Mouse (Mus musculus): ENCODE results near the gene Tmcc1. TPM values are rescaled to one million over a fixed set of nuclear protein-coding genes. Genes with fewer than 3 reads are reported as not detected.

Tmcc1 gene
- polyA plus RNA-seq, 1 experiment from 2014 or later, result 12.6 TPM

- WGBS, result 91% methylated on average over 6 of the region's 6 CpGs
- Histone ChIP-seq H3K4me2 (ENCODE audit: low read length) (no peak overlapping the region), H3K27me3 (ENCODE audit: control insufficient read depth, insufficient read depth, low read length) (no peaks in the 10 kb centered on the region), H3K4me1 (ENCODE audit: control insufficient read depth in 2 of 2, insufficient read depth in 2 of 2, low read length in 2 of 2) (peaks cover 28 to 42% of the 10 kb centered on the region in 2 experiments), H3K4me3 (ENCODE audit: control insufficient read depth in 1 of 2, insufficient read depth in 1 of 2, low read depth in 1 of 2, low read length in 2 of 2) (no peak overlapping the region), H3K36me3 (ENCODE audit: control insufficient read depth, insufficient read depth, low read length) (no peaks in the 10 kb centered on the region), H3K9ac (ENCODE audit: low read length) (peak overlapping the region; percentile 28; the same call in 1 of the 2 replicates), H3K9me3 (ENCODE audit: control insufficient read depth, low read length) (no peaks in the 10 kb centered on the region), H3K27ac (replicated peaks in 1 of 2; ENCODE audit: control insufficient read depth in 1 of 2, insufficient read depth in 1 of 2, low read depth in 2 of 2, low read length in 2 of 2) (peak overlapping the region in 1 of 2 experiments; percentile 80; a peak in 2 of 4 replicates)
- ATAC-seq (ENCODE audit: insufficient number of reproducible peaks, insufficient read depth, low FRiP score, low read depth), result no peak
These were observed 188.6 kb downstream of the Tmcc1 start for GRCm38 (mm10) chr6:116004716-116005115.

GRCm38 (mm10) chr6:116004069-116004468 lies 189.2 kb downstream of the Tmcc1 start:
- H3K27ac ChIP-seq (replicated peaks in 1 of 2; ENCODE audit: control insufficient read depth in 1 of 2, insufficient read depth in 1 of 2, low read depth in 2 of 2, low read length in 2 of 2), result peak overlapping the region; percentile 80 to 87
- H3K36me3 ChIP-seq (ENCODE audit: control insufficient read depth, insufficient read depth, low read length), result no peaks in the 10 kb centered on the region
- H3K4me3 ChIP-seq (ENCODE audit: control insufficient read depth in 1 of 2, insufficient read depth in 1 of 2, low read depth in 1 of 2, low read length in 2 of 2), result no peak overlapping the region
- H3K4me1 ChIP-seq (ENCODE audit: control insufficient read depth in 2 of 2, insufficient read depth in 2 of 2, low read length in 2 of 2), result peaks cover 28 to 44% of the 10 kb centered on the region in 2 experiments
- H3K4me2 ChIP-seq (ENCODE audit: low read length), result peak overlapping the region; percentile 23
- peak overlapping the region; percentile 28; the same call in 1 of the 2 replicates for H3K9ac ChIP-seq (ENCODE audit: low read length)
- ATAC-seq (ENCODE audit: insufficient number of reproducible peaks, insufficient read depth, low FRiP score, low read depth), result no peak
- H3K9me3 ChIP-seq (ENCODE audit: control insufficient read depth, low read length), result no peaks in the 10 kb centered on the region
- 6% methylated on average over 7 of the region's 7 CpGs for whole genome bisulfite sequencing
- no peaks in the 10 kb centered on the region for H3K27me3 ChIP-seq (ENCODE audit: control insufficient read depth, insufficient read depth, low read length)

DNA sequence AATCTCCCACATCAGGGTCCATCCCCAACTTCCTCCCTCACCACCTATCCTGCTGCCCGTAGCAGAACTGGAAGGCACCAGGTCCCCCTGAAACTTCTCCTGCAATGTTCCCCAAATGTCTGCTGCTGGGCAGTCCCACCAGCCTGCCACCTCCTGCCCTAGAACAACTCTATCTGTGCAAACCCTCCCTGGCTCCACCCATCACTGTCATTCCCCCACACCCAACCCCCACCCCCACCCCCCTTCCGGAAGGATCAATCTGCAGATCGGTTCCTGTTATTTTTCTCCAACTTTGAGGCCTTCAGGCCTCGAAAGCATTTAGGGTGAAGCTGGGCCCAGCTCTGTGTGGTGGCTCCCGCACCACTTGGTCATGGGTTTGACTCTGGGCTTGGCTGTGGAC lies 189.8 kb downstream of the Tmcc1 start:
- no peaks in the 10 kb centered on the region for H3K27me3 ChIP-seq (ENCODE audit: control insufficient read depth, insufficient read depth, low read length)
- ATAC-seq (ENCODE audit: insufficient number of reproducible peaks, insufficient read depth, low FRiP score, low read depth), result no peak
- H3K4me1 ChIP-seq (ENCODE audit: control insufficient read depth in 2 of 2, insufficient read depth in 2 of 2, low read length in 2 of 2), result peaks cover 29 to 50% of the 10 kb centered on the region in 2 experiments
- H3K9me3 ChIP-seq (ENCODE audit: control insufficient read depth, low read length), result no peaks in the 10 kb centered on the region
- peak overlapping the region; percentile 23; the same call in 1 of the 2 replicates for H3K4me2 ChIP-seq (ENCODE audit: low read length)
- peak overlapping the region; percentile 28; the same call in 1 of the 2 replicates for H3K9ac ChIP-seq (ENCODE audit: low read length)
- H3K4me3 ChIP-seq (ENCODE audit: control insufficient read depth in 1 of 2, insufficient read depth in 1 of 2, low read depth in 1 of 2, low read length in 2 of 2), result no peak overlapping the region
- H3K36me3 ChIP-seq (ENCODE audit: control insufficient read depth, insufficient read depth, low read length), result no peaks in the 10 kb centered on the region
- peak overlapping the region; percentile 80 to 87 for H3K27ac ChIP-seq (replicated peaks in 1 of 2; ENCODE audit: control insufficient read depth in 1 of 2, insufficient read depth in 1 of 2, low read depth in 2 of 2, low read length in 2 of 2)
- WGBS, result 53% methylated on average over 5 of the region's 5 CpGs

GRCm38 (mm10) chr6:116002311-116003104 lies 190.8 kb downstream of the Tmcc1 start:
- Histone ChIP-seq H3K4me1 (ENCODE audit: control insufficient read depth in 2 of 2, insufficient read depth in 2 of 2, low read length in 2 of 2) (peaks cover 34 to 57% of the 10 kb centered on the region in 2 experiments), H3K27me3 (ENCODE audit: control insufficient read depth, insufficient read depth, low read length) (no peaks in the 10 kb centered on the region), H3K9ac (ENCODE audit: low read length) (no peak overlapping the region), H3K27ac (replicated peaks in 1 of 2; ENCODE audit: control insufficient read depth in 1 of 2, insufficient read depth in 1 of 2, low read depth in 2 of 2, low read length in 2 of 2) (peak overlapping the region in 1 of 2 experiments; percentile 50; a peak in 2 of 4 replicates), H3K9me3 (ENCODE audit: control insufficient read depth, low read length) (no peaks in the 10 kb centered on the region), H3K36me3 (ENCODE audit: control insufficient read depth, insufficient read depth, low read length) (no peaks in the 10 kb centered on the region), H3K4me3 (ENCODE audit: control insufficient read depth in 1 of 2, insufficient read depth in 1 of 2, low read depth in 1 of 2, low read length in 2 of 2) (no peak overlapping the region), H3K4me2 (ENCODE audit: low read length) (no peak overlapping the region)
- 59% methylated on average over 12 of the region's 12 CpGs for WGBS
- no peak for ATAC-seq (ENCODE audit: insufficient number of reproducible peaks, insufficient read depth, low FRiP score, low read depth)

- ATAC-seq (ENCODE audit: insufficient number of reproducible peaks, insufficient read depth, low FRiP score, low read depth), result no peak
- Histone ChIP-seq H3K9ac (ENCODE audit: low read length) (no peak overlapping the region), H3K9me3 (ENCODE audit: control insufficient read depth, low read length) (no peaks in the 10 kb centered on the region), H3K27me3 (ENCODE audit: control insufficient read depth, insufficient read depth, low read length) (no peaks in the 10 kb centered on the region), H3K4me2 (ENCODE audit: low read length) (no peak overlapping the region), H3K36me3 (ENCODE audit: control insufficient read depth, insufficient read depth, low read length) (no peaks in the 10 kb centered on the region), H3K4me1 (ENCODE audit: control insufficient read depth in 2 of 2, insufficient read depth in 2 of 2, low read length in 2 of 2) (peaks cover 26 to 41% of the 10 kb centered on the region in 2 experiments), H3K27ac (replicated peaks in 1 of 2; ENCODE audit: control insufficient read depth in 1 of 2, insufficient read depth in 1 of 2, low read depth in 2 of 2, low read length in 2 of 2) (no peak overlapping the region), H3K4me3 (ENCODE audit: control insufficient read depth in 1 of 2, insufficient read depth in 1 of 2, low read depth in 1 of 2, low read length in 2 of 2) (no peak overlapping the region)
- 70% methylated on average over 5 of the region's 5 CpGs for WGBS
These were observed 192.4 kb downstream of the Tmcc1 start for GRCm38 (mm10) chr6:116000851-116001250.

DNA sequence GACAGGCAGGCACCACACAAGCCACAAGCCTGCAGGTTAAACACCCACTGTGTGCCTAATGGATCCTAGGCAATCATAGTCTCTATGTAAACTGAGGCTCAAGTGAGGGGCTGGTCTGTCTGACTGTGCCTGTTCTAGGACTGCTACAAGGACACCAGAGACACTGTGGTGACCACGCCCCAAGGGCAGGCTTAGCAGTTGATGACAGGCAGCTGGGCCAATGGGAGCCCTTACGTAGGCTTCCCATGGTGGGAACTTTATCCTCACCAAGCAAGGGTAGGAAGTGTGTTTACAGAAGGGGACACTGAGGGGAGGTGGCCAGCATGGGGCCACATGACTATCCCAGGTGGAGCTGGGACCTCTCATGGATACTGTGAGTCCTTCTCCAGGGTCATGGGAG lies 194.1 kb downstream of the Tmcc1 start:
- Histone ChIP-seq H3K9me3 (ENCODE audit: control insufficient read depth, low read length) (peaks cover 13% of the 10 kb centered on the region), H3K36me3 (ENCODE audit: control insufficient read depth, insufficient read depth, low read length) (no peaks in the 10 kb centered on the region), H3K4me3 (ENCODE audit: control insufficient read depth in 1 of 2, insufficient read depth in 1 of 2, low read depth in 1 of 2, low read length in 2 of 2) (no peak overlapping the region), H3K4me1 (ENCODE audit: control insufficient read depth in 2 of 2, insufficient read depth in 2 of 2, low read length in 2 of 2) (peaks cover 21 to 35% of the 10 kb centered on the region in 2 experiments), H3K27ac (replicated peaks in 1 of 2; ENCODE audit: control insufficient read depth in 1 of 2, insufficient read depth in 1 of 2, low read depth in 2 of 2, low read length in 2 of 2) (peak overlapping the region in 1 of 2 experiments; percentile 81; a peak in 1 of 4 replicates), H3K9ac (ENCODE audit: low read length) (no peak overlapping the region; the same call in 1 of the 2 replicates), H3K4me2 (ENCODE audit: low read length) (peak overlapping the region; percentile 39; the same call in 1 of the 2 replicates), H3K27me3 (ENCODE audit: control insufficient read depth, insufficient read depth, low read length) (peaks cover 4% of the 10 kb centered on the region)
- 84% methylated on average over 2 of the region's 2 CpGs for WGBS
- ATAC-seq (ENCODE audit: insufficient number of reproducible peaks, insufficient read depth, low FRiP score, low read depth), result no peak

GRCm38 (mm10) chr6:115998758-115999157 lies 194.5 kb downstream of the Tmcc1 start:
- no peak overlapping the region; the same call in 1 of the 2 replicates for H3K9ac ChIP-seq (ENCODE audit: low read length)
- H3K4me2 ChIP-seq (ENCODE audit: low read length), result peak overlapping the region; percentile 39
- no peaks in the 10 kb centered on the region for H3K36me3 ChIP-seq (ENCODE audit: control insufficient read depth, insufficient read depth, low read length)
- H3K27ac ChIP-seq (replicated peaks in 1 of 2; ENCODE audit: control insufficient read depth in 1 of 2, insufficient read depth in 1 of 2, low read depth in 2 of 2, low read length in 2 of 2), result peak overlapping the region; percentile 65 to 81; a peak in 3 of 4 replicates
- peaks cover 7% of the 10 kb centered on the region for H3K27me3 ChIP-seq (ENCODE audit: control insufficient read depth, insufficient read depth, low read length)
- H3K4me3 ChIP-seq (ENCODE audit: control insufficient read depth in 1 of 2, insufficient read depth in 1 of 2, low read depth in 1 of 2, low read length in 2 of 2), result no peak overlapping the region
- peaks cover 14% of the 10 kb centered on the region for H3K9me3 ChIP-seq (ENCODE audit: control insufficient read depth, low read length)
- H3K4me1 ChIP-seq (ENCODE audit: control insufficient read depth in 2 of 2, insufficient read depth in 2 of 2, low read length in 2 of 2), result peaks cover 16 to 34% of the 10 kb centered on the region in 2 experiments
- WGBS, result 71% methylated on average over 7 of the region's 7 CpGs
- no peak for ATAC-seq (ENCODE audit: insufficient number of reproducible peaks, insufficient read depth, low FRiP score, low read depth)

Data from heart, embryonic 14.5 days (tissue).